Mouse (Mus musculus) hindbrain, embryonic 11.5 days (tissue): ENCODE data around the gene Plaur. TPM values are rescaled to one million over a fixed set of nuclear protein-coding genes. Genes with fewer than 3 reads are reported as not detected.

Experiments used
- ATAC-seq: fragments of 200-750 bp; cut with Nextera tagmentation; 2 replicates; pipeline ENCODE4 v1.8.0; 2017; ENCODE audit warnings: mild to moderate bottlenecking, moderate TSS enrichment, moderate library complexity; ENCODE audit not compliant: low FRiP score
- DNase-seq: peaks from one replicate; pipeline ENCODE4 v3.0.0-alpha.2; 2015; ENCODE audit warnings: low spot score
- H3K27ac ChIP-seq: fragments of 300-500 bp; sonication (generic); 2 replicates; pipeline ENCODE4 v1.5.1; 2014; ENCODE audit warnings: mild to moderate bottlenecking, low read depth, low read length
- H3K27me3 ChIP-seq: fragments of 300-500 bp; sonication (generic); 2 replicates; pipeline ENCODE4 v1.6.1; 2014; ENCODE audit warnings: mild to moderate bottlenecking, low read length, moderate library complexity, mixed read lengths; ENCODE audit not compliant: control insufficient read depth, insufficient read depth
- H3K36me3 ChIP-seq: fragments of 300-500 bp; sonication (generic); 2 replicates; pipeline ENCODE4 v1.6.1; 2014; ENCODE audit warnings: mild to moderate bottlenecking, low read length, moderate library complexity, mixed read lengths; ENCODE audit not compliant: control insufficient read depth, insufficient read depth
- H3K4me1 ChIP-seq: fragments of 300-500 bp; sonication (generic); replicated peaks from 2 replicates; pipeline ENCODE4 v1.6.1; 2014; ENCODE audit warnings: low read length, mixed read lengths; ENCODE audit not compliant: control insufficient read depth, insufficient read depth
- H3K4me2 ChIP-seq: fragments of 300-500 bp; sonication (generic); replicated peaks from 2 replicates; pipeline ENCODE4 v1.6.1; 2014; ENCODE audit warnings: mild to moderate bottlenecking, low read depth, low read length
- H3K4me3 ChIP-seq: fragments of 300-500 bp; sonication (generic); 2 replicates; pipeline ENCODE4 v1.5.1; 2014; ENCODE audit warnings: low read depth, low read length
- H3K9ac ChIP-seq: fragments of 300-500 bp; sonication (generic); 2 replicates; pipeline ENCODE4 v1.6.1; 2014; ENCODE audit warnings: low read depth, low read length
- H3K9me3 ChIP-seq: fragments of 300-500 bp; sonication (generic); 2 replicates; pipeline ENCODE4 v1.6.1; 2016; ENCODE audit warnings: low read length; ENCODE audit not compliant: control insufficient read depth
- WGBS: fragments of 180-500 bp; shearing (Covaris S2); extraction: QIAGEN DNeasy Blood & Tissue Kit; methylation state at CpG from one replicate; pipeline ENCODE4 v1.1.7; 2014; 5-methylcytosine and 5-hydroxymethylcytosine counted together
- polyA plus RNA-seq: library from polyadenylated mRNA; unstranded; fragments of >200 nt; fragmentation: Nextera tagmentation; extraction: Ambion mirVana; gene quantifications from 2 replicates; pipeline ENCODE4 v1.2.1, GENCODE M21; 2014

The Plaur gene
- polyA plus RNA-seq, 1 experiment from 2014 or later, result 1.7 TPM

- Histone ChIP-seq H3K9me3 (no peaks in the 10 kb centered on the region), H3K4me1 (no peaks in the 10 kb centered on the region), H3K27ac (no peak overlapping the region), H3K27me3 (no peaks in the 10 kb centered on the region), H3K4me2 (no peak overlapping the region), H3K36me3 (no peaks in the 10 kb centered on the region), H3K4me3 (no peak overlapping the region), H3K9ac (no peak overlapping the region)
- ATAC-seq (no peak), DNase-seq (no peak)
- WGBS, result 75% methylated on average over 2 of the region's 2 CpGs
Observed at GRCm38 (mm10) chr7:24454199-24454598, 8.1 kb upstream of the Plaur start.

- Histone ChIP-seq H3K36me3 (no peaks in the 10 kb centered on the region), H3K4me3 (no peak overlapping the region), H3K9ac (no peak overlapping the region), H3K4me2 (no peak overlapping the region), H3K4me1 (no peaks in the 10 kb centered on the region), H3K27me3 (no peaks in the 10 kb centered on the region), H3K9me3 (no peaks in the 10 kb centered on the region), H3K27ac (no peak overlapping the region)
- ATAC-seq (no peak), DNase-seq (no peak)
- 88% methylated on average over 5 of the region's 5 CpGs for WGBS
Observed at GRCm38 (mm10) chr7:24455726-24456125, 6.6 kb upstream of the Plaur start.

DNA sequence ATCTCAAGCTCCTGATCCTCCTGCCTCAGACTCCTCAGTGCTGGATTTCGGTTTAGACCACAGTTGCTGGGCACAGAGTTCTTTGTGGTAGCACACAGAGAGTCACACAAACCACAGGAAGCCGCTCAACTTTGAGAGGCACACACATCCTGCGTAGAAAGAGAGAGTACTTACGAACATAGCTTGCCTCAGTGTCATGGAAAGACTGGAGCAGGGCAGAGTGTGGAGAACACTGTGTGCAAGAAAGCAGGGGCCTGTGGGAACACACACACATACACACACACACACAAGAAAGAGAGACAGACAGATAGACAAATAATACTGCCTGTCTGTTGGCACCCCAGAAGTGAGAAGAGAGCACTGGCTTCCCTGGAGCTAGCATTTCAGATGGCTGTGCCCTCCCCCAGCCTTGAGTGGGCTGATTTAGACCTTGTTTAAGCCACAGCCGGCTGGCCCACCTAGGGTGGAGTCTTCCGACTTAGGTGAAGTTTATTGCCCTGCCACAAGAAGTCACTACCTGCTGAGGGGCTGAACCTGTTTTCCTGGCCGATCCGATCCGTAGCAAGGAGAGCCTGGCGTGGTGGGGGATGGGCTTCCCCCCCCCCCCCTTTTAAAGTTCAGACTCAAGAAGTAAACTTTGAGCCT, 4.4 kb upstream of the Plaur start:
- Histone ChIP-seq H3K36me3 (no peaks in the 10 kb centered on the region), H3K4me3 (no peak overlapping the region), H3K4me1 (no peaks in the 10 kb centered on the region; the same call in 1 of the 2 replicates), H3K27ac (no peak overlapping the region), H3K27me3 (no peaks in the 10 kb centered on the region), H3K9me3 (no peaks in the 10 kb centered on the region), H3K9ac (no peak overlapping the region), H3K4me2 (no peak overlapping the region)
- WGBS, result 71% methylated on average over 10 of the region's 10 CpGs
- no peak for ATAC-seq
- no peak for DNase-seq

DNA sequence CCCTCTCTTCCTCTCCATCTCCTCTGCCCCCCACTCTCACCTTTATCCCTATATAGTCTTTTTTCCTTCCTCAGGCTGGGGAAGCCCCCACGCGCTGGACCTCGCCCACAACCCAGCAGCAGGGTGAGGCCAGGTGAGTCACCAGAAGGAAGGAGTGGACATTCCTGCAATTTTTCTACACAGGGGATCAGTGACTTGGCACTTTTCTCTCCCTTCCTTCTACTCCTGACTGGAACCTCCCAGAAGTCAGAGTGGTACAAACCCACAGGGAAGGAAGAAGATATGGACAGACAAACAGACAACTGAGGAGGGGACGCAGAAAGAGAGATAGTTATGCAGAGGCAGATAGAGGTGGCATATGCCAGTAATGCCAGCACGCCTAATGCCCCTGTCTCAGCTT, 2.8 kb upstream of the Plaur start:
- H3K27me3 ChIP-seq, result no peaks in the 10 kb centered on the region
- H3K36me3 ChIP-seq, result no peaks in the 10 kb centered on the region
- peaks cover 2% of the 10 kb centered on the region; the same call in 1 of the 2 replicates for H3K4me1 ChIP-seq
- 87% methylated on average over 5 of the region's 5 CpGs for WGBS
- no peaks in the 10 kb centered on the region for H3K9me3 ChIP-seq
- ATAC-seq (no peak), DNase-seq (no peak)
- no peak overlapping the region for H3K4me3 ChIP-seq
- no peak overlapping the region for H3K9ac ChIP-seq
- H3K27ac ChIP-seq, result no peak overlapping the region
- H3K4me2 ChIP-seq, result no peak overlapping the region

DNA sequence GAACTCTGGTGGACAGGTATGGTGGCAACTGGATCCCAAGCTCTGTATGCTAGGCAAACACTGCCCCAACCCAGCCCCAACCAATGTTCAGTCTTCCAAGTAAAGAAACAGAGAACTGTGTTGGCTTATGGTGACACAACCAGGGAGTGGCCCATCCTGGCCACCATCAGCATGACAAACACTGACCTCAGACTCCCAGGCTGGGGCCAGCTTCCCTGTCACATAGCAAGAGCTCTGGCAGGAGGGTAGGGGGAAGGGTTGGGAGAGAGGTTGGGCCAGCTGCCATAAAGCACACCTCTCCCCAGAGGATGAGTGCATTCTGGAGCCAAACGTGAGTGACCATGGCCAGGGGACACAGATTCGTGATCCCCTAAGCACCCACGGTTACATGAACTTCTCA, 2.4 kb upstream of the Plaur start:
- ATAC-seq (no peak), DNase-seq (no peak)
- H3K4me2 ChIP-seq, result no peak overlapping the region
- H3K9ac ChIP-seq, result no peak overlapping the region
- no peaks in the 10 kb centered on the region for H3K9me3 ChIP-seq
- peaks cover 2% of the 10 kb centered on the region; the same call in 1 of the 2 replicates for H3K4me1 ChIP-seq
- H3K4me3 ChIP-seq, result no peak overlapping the region
- no peaks in the 10 kb centered on the region for H3K27me3 ChIP-seq
- H3K36me3 ChIP-seq, result no peaks in the 10 kb centered on the region
- 64% methylated on average over 3 of the region's 3 CpGs for WGBS
- no peak overlapping the region for H3K27ac ChIP-seq

GRCm38 (mm10) chr7:24461376-24462051, 770 bp upstream of the Plaur start:
- DNase-seq (no peak), ATAC-seq (no peak)
- Histone ChIP-seq H3K9ac (no peak overlapping the region), H3K36me3 (no peaks in the 10 kb centered on the region), H3K27me3 (no peaks in the 10 kb centered on the region), H3K4me1 (peaks cover 2% of the 10 kb centered on the region; the same call in 1 of the 2 replicates), H3K9me3 (no peaks in the 10 kb centered on the region), H3K4me3 (no peak overlapping the region), H3K27ac (no peak overlapping the region), H3K4me2 (no peak overlapping the region)
- WGBS, result 70% methylated on average over 14 of the region's 14 CpGs

GRCm38 (mm10) chr7:24466835-24467234, 4.6 kb downstream of the Plaur start:
- H3K27me3 ChIP-seq, result no peaks in the 10 kb centered on the region
- DNase-seq (no peak), ATAC-seq (no peak)
- 86% methylated on average over 6 of the region's 6 CpGs for WGBS
- no peak overlapping the region for H3K27ac ChIP-seq
- H3K4me3 ChIP-seq, result no peak overlapping the region
- H3K9me3 ChIP-seq, result no peaks in the 10 kb centered on the region
- H3K4me2 ChIP-seq, result no peak overlapping the region
- no peaks in the 10 kb centered on the region for H3K36me3 ChIP-seq
- no peak overlapping the region for H3K9ac ChIP-seq
- H3K4me1 ChIP-seq, result peaks cover 2% of the 10 kb centered on the region; the same call in 1 of the 2 replicates

DNA sequence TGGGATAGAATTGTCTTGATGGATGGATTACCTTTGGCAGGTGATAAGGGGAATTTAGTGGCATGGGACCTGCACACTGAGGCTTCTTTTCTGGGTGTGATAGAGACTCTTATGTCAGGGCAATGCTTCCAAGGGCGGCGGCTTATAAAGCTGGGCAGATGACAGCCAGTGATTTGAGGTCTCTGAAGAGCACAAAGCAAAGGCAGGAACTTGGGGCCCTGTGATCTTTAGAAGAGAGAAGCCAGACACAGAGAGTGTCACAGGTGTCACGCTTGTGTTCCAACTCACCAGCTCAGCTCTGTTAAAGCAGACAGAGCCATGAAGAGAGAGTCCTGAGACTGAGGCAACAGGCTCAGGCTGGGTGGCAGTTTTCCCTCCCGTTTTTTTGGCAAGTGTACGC, 5.6 kb downstream of the Plaur start:
- no peaks in the 10 kb centered on the region for H3K9me3 ChIP-seq
- H3K36me3 ChIP-seq, result no peaks in the 10 kb centered on the region
- H3K4me1 ChIP-seq, result 0 out of 2 replicates have a peak, but pooled peaks cover 2% of the 10 kb centered on the region
- H3K27ac ChIP-seq, result no peak overlapping the region
- H3K9ac ChIP-seq, result no peak overlapping the region
- 87% methylated on average over 5 of the region's 5 CpGs for WGBS
- no peak overlapping the region for H3K4me2 ChIP-seq
- DNase-seq (no peak), ATAC-seq (no peak)
- no peaks in the 10 kb centered on the region for H3K27me3 ChIP-seq
- no peak overlapping the region for H3K4me3 ChIP-seq

DNA sequence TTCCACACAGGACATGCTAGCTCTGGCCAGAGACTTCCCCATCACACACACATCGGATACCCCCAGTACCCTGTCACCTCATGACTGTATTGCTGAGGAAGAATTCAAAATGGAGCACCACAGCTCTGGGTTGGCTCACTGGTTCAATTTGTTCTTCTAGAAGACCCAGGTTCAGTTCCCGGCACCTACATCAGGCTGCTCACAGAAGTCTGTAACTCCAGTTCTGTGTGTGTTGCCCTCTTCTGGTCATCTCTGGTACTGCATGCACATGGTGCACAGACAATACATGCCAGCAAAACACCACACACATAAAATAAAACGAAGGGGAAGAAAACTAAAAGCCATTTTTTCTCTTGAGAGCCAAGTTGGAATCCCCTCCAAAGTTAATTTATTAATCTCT, 6.8 kb downstream of the Plaur start:
- H3K36me3 ChIP-seq, result no peaks in the 10 kb centered on the region
- no peak overlapping the region for H3K9ac ChIP-seq
- DNase-seq (no peak), ATAC-seq (no peak)
- H3K4me3 ChIP-seq, result no peak overlapping the region
- H3K4me1 ChIP-seq, result no peaks in the 10 kb centered on the region
- WGBS, result 91% methylated on average over 3 of the region's 3 CpGs
- H3K9me3 ChIP-seq, result no peaks in the 10 kb centered on the region
- no peak overlapping the region for H3K4me2 ChIP-seq
- no peak overlapping the region for H3K27ac ChIP-seq
- no peaks in the 10 kb centered on the region for H3K27me3 ChIP-seq
